In genomic region chr6:129476404-129477126, GRCm38 (mm10) we compare ENCODE assay signal across 9 mouse cellular contexts. TPM values are rescaled to one million over a fixed set of nuclear protein-coding genes. Genes with fewer than 3 reads are reported as not detected.
DNase-seq lines count a peak whose midpoint lies in the region; ATAC-seq and TF ChIP-seq lines count a peak whose summit lies in the region.
"Had no signal": no experiment of that assay in that cellular context is flagged by ENCODE, and none has a peak within 500 bp of the region (broad histone marks: within the 10 kb centered on the region; RNA-seq: fewer than 3 reads in every experiment).

No protein-coding gene starts in this region.

- H3K36me3 ChIP-seq in intestine, postnatal 0 days (ENCODE audit: control insufficient read depth, insufficient read depth) = no peaks in the 10 kb centered on the region
- H3K36me3 ChIP-seq in intestine, embryonic 16.5 days (ENCODE audit: control insufficient read depth, insufficient read depth, low read length) = no peaks in the 10 kb centered on the region
- H3K36me3 ChIP-seq: embryonic facial prominence, embryonic 12.5 days; limb, embryonic 12.5 days had no signal

- no peaks in the 10 kb centered on the region for H3K4me1 ChIP-seq in intestine, postnatal 0 days (replicated peaks; ENCODE audit: control insufficient read depth, insufficient read depth, low read length)
- H3K4me1 ChIP-seq in intestine, embryonic 16.5 days (ENCODE audit: control insufficient read depth, insufficient read depth, low read length) = no peaks in the 10 kb centered on the region
- H3K4me1 ChIP-seq: embryonic facial prominence, embryonic 12.5 days; limb, embryonic 12.5 days had no signal

- H3K9ac ChIP-seq in intestine, postnatal 0 days (ENCODE audit: low read depth, low read length) = no peak overlapping the region
- H3K9ac ChIP-seq in intestine, embryonic 16.5 days (ENCODE audit: low read depth, low read length) = no peak overlapping the region
- H3K9ac ChIP-seq: embryonic facial prominence, embryonic 12.5 days; limb, embryonic 12.5 days had no signal

- DNase-seq in ES-CJ7 (ENCODE audit: low read depth, low spot score) = peak; percentile 46
- peak; percentile 5 for DNase-seq in c-Kit-positive CD71-positive TER-119-negative erythroid progenitor cells, embryonic 14.5 days (ENCODE audit: low read depth)
- peak; percentile 19 to 39 for DNase-seq in kidney, adult 8-10 months
- peak; percentile 37 for DNase-seq in retina, postnatal 1 day
- DNase-seq in yolk sac, embryonic 10.5 days (ENCODE audit: low spot score) = no peak

- TF ChIP-seq CTCF in intestine, postnatal 0 days (IDR thresholded peaks at IDR 0.05; ENCODE audit: low read depth) = peak; percentile 67

- WGBS in intestine, postnatal 0 days = 32% methylated on average over 13 of the region's 13 CpGs
- 34% methylated on average over 13 of the region's 13 CpGs for WGBS in intestine, embryonic 16.5 days

- ATAC-seq in intestine, postnatal 0 days = no peak
- ATAC-seq in intestine, embryonic 16.5 days = no peak

- H3K27me3 ChIP-seq in intestine, postnatal 0 days (replicated peaks; ENCODE audit: control insufficient read depth, insufficient read depth, low read length) = no peaks in the 10 kb centered on the region
- H3K27me3 ChIP-seq in intestine, embryonic 16.5 days (replicated peaks; ENCODE audit: control insufficient read depth, insufficient read depth, low read length) = no peaks in the 10 kb centered on the region
- H3K27me3 ChIP-seq: embryonic facial prominence, embryonic 12.5 days; limb, embryonic 12.5 days had no signal

- no peak overlapping the region for H3K27ac ChIP-seq in intestine, postnatal 0 days (ENCODE audit: low read depth, low read length)
- no peak overlapping the region for H3K27ac ChIP-seq in intestine, embryonic 16.5 days (ENCODE audit: low read length)
- H3K27ac ChIP-seq: embryonic facial prominence, embryonic 12.5 days; limb, embryonic 12.5 days had no signal

- no peak overlapping the region for H3K4me3 ChIP-seq in intestine, postnatal 0 days (ENCODE audit: low read depth, low read length)
- H3K4me3 ChIP-seq in intestine, embryonic 16.5 days (ENCODE audit: low read length) = no peak overlapping the region
- H3K4me3 ChIP-seq: embryonic facial prominence, embryonic 12.5 days; limb, embryonic 12.5 days had no signal

- no peak overlapping the region for H3K4me2 ChIP-seq in intestine, postnatal 0 days (replicated peaks; ENCODE audit: low read depth)
- H3K4me2 ChIP-seq in intestine, embryonic 16.5 days (ENCODE audit: low read depth, low read length) = no peak overlapping the region
- H3K4me2 ChIP-seq: embryonic facial prominence, embryonic 12.5 days; limb, embryonic 12.5 days had no signal

- no peaks in the 10 kb centered on the region for H3K9me3 ChIP-seq in intestine, postnatal 0 days (ENCODE audit: control insufficient read depth)
- H3K9me3 ChIP-seq in intestine, embryonic 16.5 days (ENCODE audit: control insufficient read depth, low read length) = no peaks in the 10 kb centered on the region
- H3K9me3 ChIP-seq: embryonic facial prominence, embryonic 12.5 days; limb, embryonic 12.5 days had no signal

RNA-seq across cellular contexts. Expression of gene Clec1a, which starts 24.8 kb away (rescaled TPM):
- polyA plus RNA-seq in intestine, postnatal 0 days (2015; fragmentation: Nextera tagmentation; extraction: Ambion mirVana) = 1.8 and 2.7 TPM in 2 replicates
- polyA plus RNA-seq in intestine, embryonic 16.5 days (2015; fragmentation: Nextera tagmentation; extraction: Ambion mirVana) = 3.6 and 3.8 TPM in 2 replicates

RNA-seq across cellular contexts. Expression of gene Olr1, which starts 30.4 kb away (rescaled TPM):
- 0.07 and 0.13 TPM in 2 replicates for polyA plus RNA-seq in intestine, postnatal 0 days (2015; fragmentation: Nextera tagmentation; extraction: Ambion mirVana)
- polyA plus RNA-seq in intestine, embryonic 16.5 days (2015; fragmentation: Nextera tagmentation; extraction: Ambion mirVana) = 0.06 TPM in 1 of 2 replicates, not detected in the other
- polyA plus RNA-seq: limb, embryonic 12.5 days had no signal

RNA-seq across cellular contexts. Expression of gene Tmem52b, which starts 35.8 kb away (rescaled TPM):
- 0.08 and 0.18 TPM in 2 replicates for polyA plus RNA-seq in intestine, postnatal 0 days (2015; fragmentation: Nextera tagmentation; extraction: Ambion mirVana)
- 0.11 TPM in 1 of 2 replicates, not detected in the other for polyA plus RNA-seq in intestine, embryonic 16.5 days (2015; fragmentation: Nextera tagmentation; extraction: Ambion mirVana)
- polyA plus RNA-seq: embryonic facial prominence, embryonic 12.5 days; limb, embryonic 12.5 days had no signal

RNA-seq across cellular contexts. Expression of gene Gabarapl1, which starts 56.4 kb away (rescaled TPM):
- 30.7 and 31.8 TPM in 2 replicates for polyA plus RNA-seq in intestine, postnatal 0 days (2015; fragmentation: Nextera tagmentation; extraction: Ambion mirVana)
- polyA plus RNA-seq in intestine, embryonic 16.5 days (2015; fragmentation: Nextera tagmentation; extraction: Ambion mirVana) = 37.9 and 38.7 TPM in 2 replicates
